Mouse (Mus musculus) monocyte, adult 5-6 weeks (primary cell): Measurements from ENCODE around the gene Ramp1. TPM values are rescaled to one million over a fixed set of nuclear protein-coding genes. Genes with fewer than 3 reads are reported as not detected.

Source experiments
- ATAC-seq: fragments of 153-309, 156-312 bp; replicated peaks from 2 replicates; pipeline ENCODE4 v1.8.0; 2017; ENCODE audit warnings: mild to moderate bottlenecking; ENCODE audit not compliant: low TSS enrichment, insufficient number of reproducible peaks, severe bottlenecking, poor library complexity, low FRiP score
- total RNA-seq: library from RNA; stranded (forward); fragments of 200-1000, 200-491, 200-594 nt; gene quantifications from 3 replicates; pipeline ENCODE4 v1.2.3, GENCODE M21; 2017

The Ramp1 gene
- total RNA-seq, 1 experiment from 2014 or later = 28.1 TPM

DNA sequence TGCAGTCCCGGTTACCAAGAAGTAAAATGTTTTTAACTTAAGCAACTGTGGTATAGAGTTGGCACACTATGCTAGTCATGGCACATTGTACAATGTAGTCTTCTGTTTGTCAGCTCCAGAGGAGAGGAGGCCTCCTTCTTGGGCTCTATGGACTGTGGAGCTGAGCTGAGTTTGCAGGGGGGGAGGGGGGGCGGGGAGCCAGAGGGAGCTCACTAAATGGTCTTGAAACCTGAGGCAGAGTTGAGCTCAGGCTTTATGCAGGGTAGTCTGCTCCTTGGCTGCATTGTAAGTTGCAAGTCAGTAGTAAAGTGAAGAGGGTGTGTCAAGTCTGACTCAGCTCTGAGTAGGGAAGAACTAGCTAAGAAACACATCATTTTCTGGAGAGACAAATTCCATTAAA, 92.6 kb downstream of the Ramp1 start:
- ATAC-seq = no peak

Other genes starting within 250 kb of the Ramp1 start
- gene Prlh, start 226.7 kb upstream of the Ramp1 start, total RNA-seq = not detected in 3 replicates
- gene Rab17, start 210.2 kb upstream of the Ramp1 start, total RNA-seq = not detected in 3 replicates
- 527 to 604 TPM (median 547 TPM) in 3 replicates for gene Lrrfip1, start 181.1 kb upstream of the Ramp1 start, total RNA-seq
- 0.19 to 0.29 TPM (median 0.21 TPM) in 3 replicates for gene Rbm44, start 34.7 kb upstream of the Ramp1 start, total RNA-seq
- gene Ube2f, start 70.5 kb downstream of the Ramp1 start, total RNA-seq = 75.0 to 85.6 TPM (median 83.2 TPM) in 3 replicates
- gene Scly, start 118.5 kb downstream of the Ramp1 start, total RNA-seq = 18.4 to 25.4 TPM (median 25.1 TPM) in 3 replicates
- gene Espnl, start 142.3 kb downstream of the Ramp1 start, total RNA-seq = not detected in 3 replicates
- 1.2 to 11.7 TPM (median 3.0 TPM) in 3 replicates for gene Klhl30, start 171.2 kb downstream of the Ramp1 start, total RNA-seq
- 0.29 to 0.48 TPM in 2 of 3 replicates, not detected in the other for gene Erfe, start 186.6 kb downstream of the Ramp1 start, total RNA-seq
- 133 to 179 TPM (median 136 TPM) in 3 replicates for gene Ilkap, start 219.0 kb downstream of the Ramp1 start, total RNA-seq
- 11.5 to 23.5 TPM (median 13.5 TPM) in 3 replicates for gene Hes6, start 234.2 kb downstream of the Ramp1 start, total RNA-seq